Mouse (Mus musculus) cortical plate, adult 2 months (tissue): ENCODE data around the gene Psmc3ip.

Experiments used
- CTCF ChIP-seq: fragments of 200-500 bp; IDR thresholded peaks from 2 replicates; pipeline ENCODE4 v1.5.1; 2011; ENCODE audit warnings: mild to moderate bottlenecking, control low read depth, low read length; ENCODE audit not compliant: insufficient read depth; ENCODE audit errors: extremely low read depth
- POLR2A ChIP-seq: fragments of 200-500 bp; IDR thresholded peaks from 2 replicates; pipeline ENCODE4 v1.6.1; 2011; ENCODE audit warnings: mild to moderate bottlenecking, low read length, control low read depth; ENCODE audit not compliant: insufficient read depth; ENCODE audit errors: extremely low read depth

DNA sequence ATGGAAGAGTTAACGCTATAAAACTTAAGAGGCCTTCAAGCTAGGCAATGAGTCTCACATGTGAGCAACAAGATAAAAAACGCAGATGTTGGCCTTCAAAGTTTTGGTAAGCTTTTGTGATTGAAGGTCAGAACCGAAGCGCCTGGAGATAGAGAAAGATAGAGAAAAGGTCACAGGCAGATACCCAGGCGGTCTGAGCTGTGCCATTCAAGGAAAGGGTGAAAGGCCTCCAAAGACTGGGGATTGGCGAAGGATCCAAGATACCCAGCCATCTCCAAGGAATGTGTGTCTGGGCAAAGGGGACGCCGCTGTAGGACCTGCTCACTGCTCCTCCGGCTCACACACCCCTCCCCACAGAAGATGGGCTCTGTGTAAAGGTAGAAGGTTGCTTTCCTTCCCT lies 30.2 kb downstream of the Psmc3ip start:
- TF ChIP-seq CTCF: no peak
- TF ChIP-seq POLR2A: no peak
